Comparison of ENCODE assay signal across 22 mouse cellular contexts in genomic region chr5:105181446-105181845, GRCm38 (mm10). TPM values are rescaled to one million over a fixed set of nuclear protein-coding genes. Genes with fewer than 3 reads are reported as not detected.
A peak's percentile ranks its signal among the peaks of the same experiment; 100 is the strongest.
DNase-seq lines count a peak whose midpoint lies in the region; ATAC-seq lines count a peak whose summit lies in the region.
"Had no signal": no experiment of that assay in that cellular context is flagged by ENCODE, and none has a peak within 500 bp of the region (broad histone marks: within the 10 kb centered on the region; RNA-seq: fewer than 3 reads in every experiment).

No protein-coding gene starts in this region.

- no peak overlapping the region for H3K4me2 ChIP-seq in midbrain, embryonic 11.5 days
- H3K4me2 ChIP-seq: embryonic facial prominence, embryonic 12.5 days; forebrain, embryonic 13.5 days; forebrain, embryonic 15.5 days had no signal

- H3K9me3 ChIP-seq in midbrain, embryonic 11.5 days (ENCODE audit: control insufficient read depth, low read length) = no peaks in the 10 kb centered on the region
- H3K9me3 ChIP-seq: embryonic facial prominence, embryonic 10.5 days; embryonic facial prominence, embryonic 12.5 days; forebrain, embryonic 13.5 days; forebrain, embryonic 15.5 days had no signal

- H3K4me1 ChIP-seq in midbrain, embryonic 11.5 days (ENCODE audit: control insufficient read depth, insufficient read depth, low read length) = no peaks in the 10 kb centered on the region
- H3K4me1 ChIP-seq: embryonic facial prominence, embryonic 10.5 days; embryonic facial prominence, embryonic 12.5 days; forebrain, embryonic 13.5 days; forebrain, embryonic 15.5 days had no signal

- no peak overlapping the region for H3K4me3 ChIP-seq in midbrain, embryonic 11.5 days (ENCODE audit: low read depth, low read length)
- H3K4me3 ChIP-seq: embryonic facial prominence, embryonic 10.5 days; embryonic facial prominence, embryonic 12.5 days; forebrain, embryonic 13.5 days; forebrain, embryonic 15.5 days had no signal

- H3K36me3 ChIP-seq in midbrain, embryonic 11.5 days (ENCODE audit: control insufficient read depth, insufficient read depth, low read length) = no peaks in the 10 kb centered on the region
- H3K36me3 ChIP-seq: embryonic facial prominence, embryonic 10.5 days; embryonic facial prominence, embryonic 12.5 days; forebrain, embryonic 15.5 days; G1E had no signal

- H3K27ac ChIP-seq in midbrain, embryonic 11.5 days (ENCODE audit: low read depth, low read length) = no peak overlapping the region
- H3K27ac ChIP-seq: embryonic facial prominence, embryonic 10.5 days; embryonic facial prominence, embryonic 12.5 days; forebrain, embryonic 13.5 days; forebrain, embryonic 15.5 days had no signal

- DNase-seq in ES-CJ7 (ENCODE audit: low read depth, low spot score) (peak; percentile 78), R1 (ENCODE audit: low read depth, low spot score) (peak; percentile 74)
- no peak for DNase-seq in midbrain, embryonic 11.5 days (ENCODE audit: low spot score, missing footprints)
- DNase-seq in urinary bladder, postnatal 25 days (ENCODE audit: low spot score) = no peak
- DNase-seq in adrenal gland, adult (ENCODE audit: inconsistent age in 2 of 2, low spot score in 1 of 2) = no peak
- DNase-seq: adrenal gland, adult 2 months; adrenal gland, postnatal 10 days; adrenal gland, postnatal 36 days; cerebellum, adult 11-12 months; cerebellum, adult 2 months; cerebellum, adult 9-10 months; cerebellum, postnatal 25 days; forebrain, postnatal 0 days had no signal

- no peak overlapping the region for H3K9ac ChIP-seq in midbrain, embryonic 11.5 days (ENCODE audit: low read length)
- H3K9ac ChIP-seq: embryonic facial prominence, embryonic 12.5 days; forebrain, embryonic 13.5 days; forebrain, embryonic 15.5 days; forebrain, postnatal 0 days had no signal

- ATAC-seq in midbrain, embryonic 11.5 days (ENCODE audit: low FRiP score) = no peak
- ATAC-seq: activated CD4-positive, CD25-positive, alpha-beta regulatory T cell, adult 4 months; forebrain, embryonic 13.5 days; forebrain, embryonic 15.5 days; forebrain, postnatal 0 days; Patski had no signal

- H3K27me3 ChIP-seq in midbrain, embryonic 11.5 days (ENCODE audit: control insufficient read depth, insufficient read depth, low read length) = no peaks in the 10 kb centered on the region
- H3K27me3 ChIP-seq: embryonic facial prominence, embryonic 12.5 days; forebrain, embryonic 13.5 days; forebrain, embryonic 15.5 days; Patski had no signal

RNA-seq across cellular contexts. Expression of gene Gbp4, which starts 42.1 kb away (rescaled TPM):
- polyA plus RNA-seq in midbrain, embryonic 11.5 days (2014; fragmentation: Nextera tagmentation; extraction: Ambion mirVana) = 0.15 and 0.40 TPM in 2 replicates
- polyA plus RNA-seq: C2C12, G1E had no signal

RNA-seq across cellular contexts. Expression of gene Gbp8, which starts 42.1 kb away (rescaled TPM):
- polyA plus RNA-seq in midbrain, embryonic 11.5 days (2014; fragmentation: Nextera tagmentation; extraction: Ambion mirVana) = 0.19 and 0.26 TPM in 2 replicates
- polyA plus RNA-seq: C2C12; forebrain, embryonic 11.5 days; G1E had no signal

RNA-seq across cellular contexts. Expression of gene Gbp9, which starts 42.1 kb away (rescaled TPM):
- polyA plus RNA-seq in midbrain, embryonic 11.5 days (2014; fragmentation: Nextera tagmentation; extraction: Ambion mirVana) = 1.2 and 1.3 TPM in 2 replicates
- polyA plus RNA-seq: C2C12, G1E had no signal

RNA-seq across cellular contexts. Expression of gene Gbp10, which starts 57.9 kb away (rescaled TPM):
- polyA plus RNA-seq in midbrain, embryonic 11.5 days (2014; fragmentation: Nextera tagmentation; extraction: Ambion mirVana) = 0.44 TPM in 1 of 2 replicates, not detected in the other
- polyA plus RNA-seq: forebrain, embryonic 11.5 days; G1E had no signal

Comparison
In these comparisons a context has a peak if more than half of its experiments do, and no peak if none do; other contexts are left out.
1. DNase-seq: peak in ES-CJ7 (single experiment) and R1 (single experiment); none in midbrain, embryonic 11.5 days (single experiment), urinary bladder, postnatal 25 days (single experiment) and adrenal gland, adult (0 of 2).